Mouse (Mus musculus): ENCODE results near the gene Erbin. TPM values are rescaled to one million over a fixed set of nuclear protein-coding genes. Genes with fewer than 3 reads are reported as not detected.

Gene Erbin
- polyA plus RNA-seq, 1 experiment from 2014 or later, result 19.5 TPM

GRCm38 (mm10) chr13:103919956-103920260, 406 bp downstream of the Erbin start:
- H3K36me3 ChIP-seq (ENCODE audit: control insufficient read depth, insufficient read depth, low read length), result no peaks in the 10 kb centered on the region
- H3K27ac ChIP-seq (ENCODE audit: low read depth, low read length), result peak overlapping the region; percentile 100
- no peaks in the 10 kb centered on the region for H3K9me3 ChIP-seq (replicated peaks; ENCODE audit: control insufficient read depth, low read length)
- WGBS (ENCODE audit: insufficient replicate concordance), result under 1% methylated on average over 20 of the region's 20 CpGs
- H3K4me3 ChIP-seq (ENCODE audit: low read depth, low read length), result peak overlapping the region; percentile 85
- ATAC-seq (replicated peaks; ENCODE audit: insufficient number of reproducible peaks, low FRiP score, low TSS enrichment), result no peak
- no peaks in the 10 kb centered on the region for H3K27me3 ChIP-seq (ENCODE audit: control insufficient read depth, insufficient read depth, low read length)
- peak overlapping the region; percentile 91 for H3K4me2 ChIP-seq
- H3K9ac ChIP-seq (ENCODE audit: low read depth, low read length), result peak overlapping the region; percentile 94
- peaks cover 9% of the 10 kb centered on the region; the same call in 1 of the 2 replicates for H3K4me1 ChIP-seq (ENCODE audit: control insufficient read depth, insufficient read depth, low read length)

DNA sequence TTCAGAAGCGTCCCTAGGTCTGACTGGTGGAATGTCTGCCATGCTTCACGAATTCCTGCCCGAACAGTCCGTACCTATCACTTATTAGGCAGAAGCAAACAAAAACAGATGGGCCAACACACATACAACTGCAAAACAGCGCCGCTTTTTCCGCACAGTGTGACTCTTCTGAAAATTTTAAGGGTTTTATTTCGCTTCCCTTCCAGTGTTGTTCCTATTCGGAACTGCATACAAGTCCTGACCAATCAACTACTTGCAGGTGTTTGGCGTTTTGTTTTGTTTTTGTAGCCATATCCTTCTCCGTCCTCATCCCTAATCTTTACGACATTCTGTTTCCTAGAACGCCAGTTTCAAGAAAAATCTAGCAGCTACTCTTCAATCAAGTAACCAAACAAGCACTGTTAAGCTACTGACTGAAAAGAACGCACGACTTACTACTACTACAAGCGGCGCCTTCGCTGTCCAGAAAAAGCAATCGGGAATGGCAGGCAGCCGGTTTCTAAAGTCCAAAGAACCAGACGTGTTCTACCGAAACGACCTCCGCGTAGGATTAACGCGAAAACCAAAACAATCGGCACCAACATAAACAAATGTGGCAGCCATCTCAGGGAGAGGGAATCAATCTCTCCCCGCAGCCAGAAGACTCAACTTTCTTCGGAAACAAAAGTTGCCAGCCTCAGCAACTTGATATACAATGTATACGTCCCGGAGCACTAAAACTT, 919 bp downstream of the Erbin start:
- under 1% methylated on average over 32 of the region's 32 CpGs for WGBS (ENCODE audit: insufficient replicate concordance)
- ATAC-seq (replicated peaks; ENCODE audit: insufficient number of reproducible peaks, low FRiP score, low TSS enrichment), result no peak
- peak overlapping the region; percentile 85 for H3K4me3 ChIP-seq (ENCODE audit: low read depth, low read length)

DNA sequence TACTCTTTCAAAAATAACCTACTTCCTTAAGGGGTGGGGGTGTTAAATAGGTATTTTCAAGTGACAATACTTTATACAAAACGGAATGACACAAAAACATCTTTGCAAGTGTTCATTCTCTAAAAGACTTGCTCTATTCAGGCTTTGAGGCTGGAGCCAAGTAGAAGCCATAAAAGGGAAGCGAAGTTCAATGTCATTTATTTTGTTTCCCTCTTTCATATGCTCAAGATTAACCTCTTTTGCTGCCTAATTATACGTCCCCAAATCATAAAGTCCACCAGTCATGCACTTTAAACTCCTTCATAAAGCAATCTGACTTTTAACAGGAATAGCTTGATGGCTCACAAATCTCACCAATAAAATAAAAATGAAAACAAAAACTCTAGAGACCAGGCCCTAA, 1.9 kb downstream of the Erbin start:
- H3K9me3 ChIP-seq (replicated peaks; ENCODE audit: control insufficient read depth, low read length), result no peaks in the 10 kb centered on the region
- H3K27ac ChIP-seq (ENCODE audit: low read depth, low read length), result no peak overlapping the region
- no peak for ATAC-seq (replicated peaks; ENCODE audit: insufficient number of reproducible peaks, low FRiP score, low TSS enrichment)
- H3K9ac ChIP-seq (ENCODE audit: low read depth, low read length), result no peak overlapping the region
- H3K4me1 ChIP-seq (ENCODE audit: control insufficient read depth, insufficient read depth, low read length), result peaks cover 9% of the 10 kb centered on the region; the same call in 1 of the 2 replicates
- peak overlapping the region; percentile 85 for H3K4me3 ChIP-seq (ENCODE audit: low read depth, low read length)
- WGBS (ENCODE audit: insufficient replicate concordance), result 54% methylated on average over 3 of the region's 3 CpGs
- no peaks in the 10 kb centered on the region for H3K36me3 ChIP-seq (ENCODE audit: control insufficient read depth, insufficient read depth, low read length)
- H3K27me3 ChIP-seq (ENCODE audit: control insufficient read depth, insufficient read depth, low read length), result no peaks in the 10 kb centered on the region
- peak overlapping the region; percentile 91 for H3K4me2 ChIP-seq

More for the DNA sequence above, 919 bp downstream of the Erbin start:
- Histone ChIP-seq H3K27me3 (ENCODE audit: control insufficient read depth, insufficient read depth, low read length) (no peaks in the 10 kb centered on the region), H3K36me3 (ENCODE audit: control insufficient read depth, insufficient read depth, low read length) (no peaks in the 10 kb centered on the region), H3K9ac (ENCODE audit: low read depth, low read length) (peak overlapping the region; percentile 94), H3K9me3 (replicated peaks; ENCODE audit: control insufficient read depth, low read length) (no peaks in the 10 kb centered on the region), H3K4me2 (peak overlapping the region; percentile 91), H3K4me1 (ENCODE audit: control insufficient read depth, insufficient read depth, low read length) (peaks cover 9% of the 10 kb centered on the region; the same call in 1 of the 2 replicates), H3K27ac (ENCODE audit: low read depth, low read length) (peak overlapping the region; percentile 100)

DNA sequence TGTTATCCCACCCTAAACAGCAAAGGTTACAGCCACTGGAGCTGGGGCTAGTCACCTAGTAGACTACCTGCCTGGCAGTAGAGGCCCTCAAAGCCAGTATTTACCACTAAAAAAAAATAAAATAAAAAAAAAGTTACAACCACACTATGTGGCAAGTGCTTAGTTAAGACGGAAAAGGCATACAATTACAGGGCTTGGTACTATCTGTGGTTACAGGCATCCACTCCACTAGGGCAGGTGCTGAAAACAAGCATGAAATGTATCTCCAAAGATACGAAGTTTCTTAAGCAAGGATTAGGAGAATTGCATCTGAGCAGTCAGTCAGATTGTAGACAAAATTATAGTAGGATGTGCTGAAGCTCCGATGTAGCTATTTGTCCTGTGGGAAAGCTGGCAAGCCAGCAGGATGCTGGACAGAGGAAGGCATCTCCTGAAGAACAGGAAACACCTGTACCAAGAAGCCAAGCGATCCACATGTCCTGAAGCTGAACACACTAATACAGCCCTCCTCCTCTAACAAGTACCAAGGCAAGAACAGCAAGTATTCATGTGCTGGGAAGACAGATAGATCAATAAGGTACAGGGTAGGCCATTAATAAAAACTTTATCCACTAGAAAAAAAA, 6.1 kb downstream of the Erbin start:
- Histone ChIP-seq H3K4me2 (no peak overlapping the region), H3K9ac (ENCODE audit: low read depth, low read length) (no peak overlapping the region), H3K4me1 (ENCODE audit: control insufficient read depth, insufficient read depth, low read length) (peaks cover 11% of the 10 kb centered on the region; the same call in 1 of the 2 replicates), H3K27me3 (ENCODE audit: control insufficient read depth, insufficient read depth, low read length) (no peaks in the 10 kb centered on the region), H3K4me3 (ENCODE audit: low read depth, low read length) (no peak overlapping the region), H3K36me3 (ENCODE audit: control insufficient read depth, insufficient read depth, low read length) (no peaks in the 10 kb centered on the region), H3K27ac (ENCODE audit: low read depth, low read length) (no peak overlapping the region), H3K9me3 (replicated peaks; ENCODE audit: control insufficient read depth, low read length) (no peaks in the 10 kb centered on the region)
- no peak for ATAC-seq (replicated peaks; ENCODE audit: insufficient number of reproducible peaks, low FRiP score, low TSS enrichment)
- WGBS (ENCODE audit: insufficient replicate concordance), result 70% methylated on average over 4 of the region's 4 CpGs

DNA sequence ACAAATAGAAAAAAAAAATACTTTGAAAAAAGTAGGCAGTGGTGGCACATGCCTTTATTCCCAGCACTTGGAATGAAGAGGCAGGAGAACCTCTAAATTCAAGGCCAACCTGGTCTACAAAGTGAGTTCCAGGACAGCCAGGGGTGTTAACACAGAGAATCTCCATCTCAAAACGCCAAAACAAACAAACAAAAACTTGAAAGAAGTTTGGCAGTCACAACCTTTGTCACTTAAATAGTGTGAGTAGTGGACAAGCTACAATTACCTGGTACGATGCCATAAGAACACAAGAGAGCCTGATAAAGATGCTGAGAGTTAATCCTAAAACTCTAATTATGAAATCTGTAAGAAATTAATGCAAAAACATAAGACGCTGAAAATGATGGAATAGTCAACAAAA, 8.0 kb downstream of the Erbin start:
- no peak overlapping the region for H3K9ac ChIP-seq (ENCODE audit: low read depth, low read length)
- H3K4me3 ChIP-seq (ENCODE audit: low read depth, low read length), result no peak overlapping the region
- H3K9me3 ChIP-seq (replicated peaks; ENCODE audit: control insufficient read depth, low read length), result no peaks in the 10 kb centered on the region
- no peak overlapping the region for H3K27ac ChIP-seq (ENCODE audit: low read depth, low read length)
- no peak for ATAC-seq (replicated peaks; ENCODE audit: insufficient number of reproducible peaks, low FRiP score, low TSS enrichment)
- 79% methylated on average over 3 of the region's 3 CpGs for WGBS (ENCODE audit: insufficient replicate concordance)
- peaks cover 9% of the 10 kb centered on the region; the same call in 1 of the 2 replicates for H3K4me1 ChIP-seq (ENCODE audit: control insufficient read depth, insufficient read depth, low read length)
- H3K4me2 ChIP-seq, result no peak overlapping the region
- H3K27me3 ChIP-seq (ENCODE audit: control insufficient read depth, insufficient read depth, low read length), result no peaks in the 10 kb centered on the region
- H3K36me3 ChIP-seq (ENCODE audit: control insufficient read depth, insufficient read depth, low read length), result no peaks in the 10 kb centered on the region

DNA sequence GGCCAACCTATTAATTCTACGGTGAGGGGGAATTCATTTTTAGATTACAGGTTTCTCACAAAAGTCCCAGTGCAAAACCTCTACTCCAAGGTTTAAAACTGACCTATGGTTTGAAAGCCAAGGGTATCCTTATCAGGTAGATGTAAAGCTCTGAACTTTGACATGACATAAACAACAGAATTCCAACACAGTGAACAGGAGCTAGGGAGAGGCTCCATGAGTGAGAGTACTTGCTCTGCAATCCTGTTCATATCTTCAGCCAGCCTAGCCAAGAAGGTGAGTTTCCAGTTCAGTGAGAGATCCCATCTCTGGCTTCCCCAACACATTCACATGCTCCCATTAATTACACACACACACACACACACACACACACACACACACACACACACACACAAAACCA, 9.7 kb downstream of the Erbin start:
- no peak overlapping the region for H3K4me2 ChIP-seq
- H3K9me3 ChIP-seq (replicated peaks; ENCODE audit: control insufficient read depth, low read length), result no peaks in the 10 kb centered on the region
- no peaks in the 10 kb centered on the region for H3K27me3 ChIP-seq (ENCODE audit: control insufficient read depth, insufficient read depth, low read length)
- no peak overlapping the region for H3K4me3 ChIP-seq (ENCODE audit: low read depth, low read length)
- peaks cover 6% of the 10 kb centered on the region; the same call in 1 of the 2 replicates for H3K4me1 ChIP-seq (ENCODE audit: control insufficient read depth, insufficient read depth, low read length)
- no peak overlapping the region for H3K27ac ChIP-seq (ENCODE audit: low read depth, low read length)
- no peak for ATAC-seq (replicated peaks; ENCODE audit: insufficient number of reproducible peaks, low FRiP score, low TSS enrichment)
- WGBS (ENCODE audit: insufficient replicate concordance), result 89% methylated on average over 1 of the region's 1 CpGs
- H3K36me3 ChIP-seq (ENCODE audit: control insufficient read depth, insufficient read depth, low read length), result no peaks in the 10 kb centered on the region
- H3K9ac ChIP-seq (ENCODE audit: low read depth, low read length), result no peak overlapping the region

GRCm38 (mm10) chr13:103909894-103910293, 10.4 kb downstream of the Erbin start:
- 71% methylated on average over 3 of the region's 3 CpGs for WGBS (ENCODE audit: insufficient replicate concordance)
- H3K36me3 ChIP-seq (ENCODE audit: control insufficient read depth, insufficient read depth, low read length), result no peaks in the 10 kb centered on the region
- H3K9me3 ChIP-seq (replicated peaks; ENCODE audit: control insufficient read depth, low read length), result no peaks in the 10 kb centered on the region
- no peak for ATAC-seq (replicated peaks; ENCODE audit: insufficient number of reproducible peaks, low FRiP score, low TSS enrichment)
- no peak overlapping the region for H3K9ac ChIP-seq (ENCODE audit: low read depth, low read length)
- H3K4me1 ChIP-seq (ENCODE audit: control insufficient read depth, insufficient read depth, low read length), result peaks cover 6% of the 10 kb centered on the region; the same call in 1 of the 2 replicates
- H3K27ac ChIP-seq (ENCODE audit: low read depth, low read length), result no peak overlapping the region
- H3K4me3 ChIP-seq (ENCODE audit: low read depth, low read length), result no peak overlapping the region
- no peak overlapping the region for H3K4me2 ChIP-seq
- no peaks in the 10 kb centered on the region for H3K27me3 ChIP-seq (ENCODE audit: control insufficient read depth, insufficient read depth, low read length)

GRCm38 (mm10) chr13:103900015-103900414, 20.3 kb downstream of the Erbin start:
- no peak overlapping the region for H3K9ac ChIP-seq (ENCODE audit: low read depth, low read length)
- H3K36me3 ChIP-seq (ENCODE audit: control insufficient read depth, insufficient read depth, low read length), result no peaks in the 10 kb centered on the region
- no peak overlapping the region for H3K27ac ChIP-seq (ENCODE audit: low read depth, low read length)
- no peaks in the 10 kb centered on the region for H3K27me3 ChIP-seq (ENCODE audit: control insufficient read depth, insufficient read depth, low read length)
- H3K4me1 ChIP-seq (ENCODE audit: control insufficient read depth, insufficient read depth, low read length), result no peaks in the 10 kb centered on the region
- no peak for ATAC-seq (replicated peaks; ENCODE audit: insufficient number of reproducible peaks, low FRiP score, low TSS enrichment)
- H3K4me3 ChIP-seq (ENCODE audit: low read depth, low read length), result no peak overlapping the region
- 93% methylated on average over 1 of the region's 1 CpGs for WGBS (ENCODE audit: insufficient replicate concordance)
- no peak overlapping the region for H3K4me2 ChIP-seq
- H3K9me3 ChIP-seq (replicated peaks; ENCODE audit: control insufficient read depth, low read length), result no peaks in the 10 kb centered on the region

DNA sequence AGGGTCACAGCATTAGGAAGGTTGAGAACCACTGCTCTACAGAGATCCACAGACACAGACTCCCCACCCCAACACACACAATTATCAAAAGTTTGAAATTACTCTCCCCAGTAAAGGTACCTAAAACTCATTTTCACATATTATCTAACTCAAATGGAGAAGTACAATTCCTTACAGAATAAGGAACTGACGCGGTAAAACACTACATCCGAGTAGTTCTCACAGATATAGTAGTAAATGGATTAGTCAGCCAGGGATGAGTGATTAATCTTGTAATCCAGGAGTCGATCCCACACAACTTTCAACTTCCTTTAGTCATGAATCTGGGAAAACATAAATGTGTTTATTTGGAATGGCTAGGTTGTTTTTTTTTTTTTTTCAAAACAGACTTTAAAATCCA, 22.7 kb downstream of the Erbin start:
- H3K36me3 ChIP-seq (ENCODE audit: control insufficient read depth, insufficient read depth, low read length), result no peaks in the 10 kb centered on the region
- no peak for ATAC-seq (replicated peaks; ENCODE audit: insufficient number of reproducible peaks, low FRiP score, low TSS enrichment)
- no peak overlapping the region for H3K9ac ChIP-seq (ENCODE audit: low read depth, low read length)
- no peaks in the 10 kb centered on the region for H3K9me3 ChIP-seq (replicated peaks; ENCODE audit: control insufficient read depth, low read length)
- no peak overlapping the region for H3K27ac ChIP-seq (ENCODE audit: low read depth, low read length)
- H3K4me1 ChIP-seq (ENCODE audit: control insufficient read depth, insufficient read depth, low read length), result no peaks in the 10 kb centered on the region
- H3K4me2 ChIP-seq, result no peak overlapping the region
- no peak overlapping the region for H3K4me3 ChIP-seq (ENCODE audit: low read depth, low read length)
- H3K27me3 ChIP-seq (ENCODE audit: control insufficient read depth, insufficient read depth, low read length), result no peaks in the 10 kb centered on the region
- 92% methylated on average over 4 of the region's 4 CpGs for WGBS (ENCODE audit: insufficient replicate concordance)
